Mouse (Mus musculus) retina, postnatal 7 days (tissue): ENCODE results near the gene Gm45521.

ENCODE experiments used
- DNase-seq: peaks from one replicate; pipeline ENCODE4 v3.0.0-alpha.2; 2012; ENCODE audit warnings: low read depth, low spot score

Gm45521 gene

GRCm38 (mm10) chr14:7952610-7953254, 4.4 kb upstream of the Gm45521 start:
- no peak for DNase-seq

GRCm38 (mm10) chr14:7954071-7954471, 3.0 kb upstream of the Gm45521 start:
- no peak for DNase-seq

- DNase-seq = no peak
Observed at GRCm38 (mm10) chr14:7956427-7956826, 661 bp upstream of the Gm45521 start.

GRCm38 (mm10) chr14:7960616-7961015, 3.5 kb downstream of the Gm45521 start:
- no peak for DNase-seq

- no peak for DNase-seq
Observed at GRCm38 (mm10) chr14:7961714-7962113, 4.6 kb downstream of the Gm45521 start.

- DNase-seq = no peak
Observed at GRCm38 (mm10) chr14:7962626-7963025, 5.5 kb downstream of the Gm45521 start.

- DNase-seq = no peak
Observed at GRCm38 (mm10) chr14:7963160-7963559, 6.1 kb downstream of the Gm45521 start.

GRCm38 (mm10) chr14:7964219-7964889, 7.3 kb downstream of the Gm45521 start:
- peak; percentile 53 for DNase-seq

- no peak for DNase-seq
Observed at GRCm38 (mm10) chr14:7971889-7972493, 14.9 kb downstream of the Gm45521 start.

- no peak for DNase-seq
Observed at GRCm38 (mm10) chr14:7974643-7975042, 17.6 kb downstream of the Gm45521 start.

- no peak for DNase-seq
Observed at GRCm38 (mm10) chr14:7975177-7975576, 18.1 kb downstream of the Gm45521 start.

- DNase-seq = no peak
Observed at GRCm38 (mm10) chr14:7977471-7977870, 20.4 kb downstream of the Gm45521 start.

- DNase-seq = no peak
Observed at GRCm38 (mm10) chr14:7978183-7978582, 21.1 kb downstream of the Gm45521 start.

GRCm38 (mm10) chr14:7981226-7981625, 24.1 kb downstream of the Gm45521 start:
- no peak for DNase-seq

- no peak for DNase-seq
Observed at GRCm38 (mm10) chr14:7986913-7987312, 29.8 kb downstream of the Gm45521 start.

GRCm38 (mm10) chr14:7989371-7989770, 32.3 kb downstream of the Gm45521 start:
- no peak for DNase-seq

- DNase-seq = no peak
Observed at GRCm38 (mm10) chr14:7989961-7990360, 32.9 kb downstream of the Gm45521 start.

- no peak for DNase-seq
Observed at GRCm38 (mm10) chr14:7991108-7991776, 34.2 kb downstream of the Gm45521 start.

GRCm38 (mm10) chr14:7992158-7992557, 35.1 kb downstream of the Gm45521 start:
- DNase-seq = no peak

GRCm38 (mm10) chr14:7994271-7994767, 37.2 kb downstream of the Gm45521 start, which contains the start of gene Dnase1l3:
Gene Dnase1l3 (minus strand): TSS chr14:7994573.
- peak; percentile 4 for DNase-seq

GRCm38 (mm10) chr14:7997255-7997696, 40.2 kb downstream of the Gm45521 start:
- peak; percentile 76 for DNase-seq

- no peak for DNase-seq
Observed at GRCm38 (mm10) chr14:7999030-7999429, 41.9 kb downstream of the Gm45521 start.
